Mouse (Mus musculus): Measurements from ENCODE around the gene Gtf3c6.

Gtf3c6 gene

DNA sequence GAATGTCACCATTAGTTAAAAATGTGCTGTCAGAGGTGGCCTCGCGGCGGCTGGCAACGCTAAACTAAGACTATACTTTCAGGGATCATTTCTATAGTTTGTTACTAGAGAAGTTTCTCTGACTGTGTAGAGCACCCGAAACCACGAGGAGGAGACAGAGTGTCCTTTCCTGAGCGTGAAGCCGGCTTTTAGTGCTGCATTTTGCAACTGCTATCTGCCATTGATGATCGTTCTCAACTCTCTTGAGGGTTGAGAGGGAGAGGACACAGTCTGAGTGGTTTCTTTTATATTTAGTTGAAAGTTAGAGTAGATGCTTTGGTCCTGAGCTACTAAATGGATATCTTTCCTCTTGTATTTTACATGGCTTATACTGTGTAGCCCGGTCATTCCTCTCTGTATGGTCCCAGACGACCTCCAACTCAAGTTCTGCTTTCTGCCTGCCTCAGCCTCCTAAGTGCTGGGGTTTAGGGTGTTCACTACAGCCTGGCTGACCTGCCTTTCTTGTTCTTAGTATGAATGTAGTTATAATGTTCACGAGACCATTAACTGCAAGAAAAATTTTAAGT lies 576 bp upstream of the Gtf3c6 start:
- DNase-seq = peak; percentile 78

GRCm38 (mm10) chr10:40256716-40257115 lies 1.2 kb downstream of the Gtf3c6 start:
- DNase-seq = peak; percentile 64

GRCm38 (mm10) chr10:40250969-40251368 lies 6.9 kb downstream of the Gtf3c6 start:
- no peak for DNase-seq

DNA sequence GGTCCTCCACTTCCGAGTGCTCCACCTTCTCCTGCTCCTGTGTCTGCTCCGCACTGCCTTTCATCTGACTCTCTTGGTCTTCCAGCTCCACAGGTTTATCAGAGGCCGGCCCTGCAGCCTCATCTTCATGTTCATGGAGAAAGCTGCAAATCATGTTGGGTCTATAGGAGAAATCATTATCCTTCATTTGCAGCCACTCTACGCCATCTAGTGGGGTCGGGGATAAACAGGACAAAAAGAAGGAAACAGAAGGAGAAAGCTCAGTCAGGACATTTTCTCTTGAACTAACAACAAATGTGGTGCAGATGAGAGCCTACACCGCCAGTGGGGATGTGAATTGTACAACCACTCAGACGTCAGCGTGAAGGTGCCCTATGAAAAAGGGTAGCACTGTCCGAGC lies 8.3 kb downstream of the Gtf3c6 start:
- peak; percentile 36 for DNase-seq

- DNase-seq = peak; percentile 15
Measured at GRCm38 (mm10) chr10:40247166-40247716, 10.7 kb downstream of the Gtf3c6 start.

- peak; percentile 77 for DNase-seq
Measured at GRCm38 (mm10) chr10:40246374-40247165, 11.3 kb downstream of the Gtf3c6 start, which contains the start of gene Rpf2. Gene Rpf2 (minus strand): TSS chr10:40247036.

GRCm38 (mm10) chr10:40237826-40238225 lies 20.1 kb downstream of the Gtf3c6 start:
- DNase-seq = no peak

- DNase-seq = no peak
Measured at GRCm38 (mm10) chr10:40233241-40233640, 24.7 kb downstream of the Gtf3c6 start.

DNA sequence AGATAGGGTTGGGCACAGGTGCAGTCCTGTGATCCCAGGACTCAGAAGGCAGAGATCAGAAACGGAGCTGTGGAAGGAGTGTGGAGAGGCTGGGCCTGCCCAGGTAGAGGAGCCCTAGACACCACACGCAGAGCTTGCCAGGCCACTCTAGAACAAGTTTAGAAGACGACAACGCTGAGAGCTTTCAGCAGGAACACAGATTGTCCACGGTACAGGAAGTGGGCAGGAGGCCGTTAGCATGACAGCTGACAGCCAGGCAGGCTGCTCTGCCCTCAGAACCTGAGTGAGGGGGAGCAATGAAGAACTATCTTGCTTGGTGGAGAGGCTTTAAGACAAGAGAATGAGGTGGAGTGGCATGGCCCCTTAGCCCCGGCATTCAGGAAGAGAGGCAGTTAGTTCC lies 25.5 kb downstream of the Gtf3c6 start:
- DNase-seq = peak; percentile 65

DNA sequence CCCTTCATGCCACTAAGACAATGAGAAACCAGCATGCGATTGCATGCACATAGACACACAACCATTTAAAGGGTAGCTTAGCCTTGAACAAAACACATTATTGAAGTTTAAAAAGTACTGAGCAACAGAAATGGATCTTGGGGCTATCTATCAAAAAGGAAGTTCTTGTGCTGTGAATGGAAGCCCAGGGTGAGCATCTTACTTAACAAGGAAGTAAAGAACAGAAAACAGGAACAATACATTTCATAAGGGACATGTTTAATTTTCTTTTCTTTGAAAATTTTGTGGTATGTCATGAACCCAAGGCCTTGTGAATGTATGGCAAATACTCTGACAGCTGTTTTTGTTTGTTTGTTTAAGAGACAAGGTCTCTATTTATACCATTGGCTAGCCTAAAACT lies 28.2 kb downstream of the Gtf3c6 start:
- no peak for DNase-seq

- DNase-seq = no peak
Measured at GRCm38 (mm10) chr10:40227660-40228303, 30.1 kb downstream of the Gtf3c6 start.

DNA sequence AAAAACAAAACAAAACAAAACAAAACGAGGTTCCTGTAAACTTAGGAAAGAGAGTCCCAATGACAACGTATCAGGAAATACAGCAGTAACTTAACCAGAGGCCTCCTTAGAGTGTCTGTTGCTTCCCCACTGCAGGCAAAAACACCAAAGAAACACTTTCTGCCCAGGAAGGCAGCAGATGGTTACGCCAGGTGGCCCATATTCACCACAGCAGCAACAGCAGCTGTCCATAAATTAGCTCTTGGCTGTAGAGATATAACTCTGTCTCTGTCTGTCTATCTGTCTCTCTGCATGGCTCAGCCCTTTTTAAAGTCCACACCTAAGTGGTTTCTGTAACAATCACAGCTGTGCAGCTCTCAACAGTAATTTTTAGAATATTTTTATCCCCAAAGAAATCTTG lies 39.0 kb downstream of the Gtf3c6 start:
- DNase-seq = peak; percentile 27

GRCm38 (mm10) chr10:40212443-40213169 lies 45.3 kb downstream of the Gtf3c6 start:
- peak; percentile 95 for DNase-seq
